Mouse (Mus musculus): Measurements from ENCODE around the gene Qpct. TPM values are rescaled to one million over a fixed set of nuclear protein-coding genes. Genes with fewer than 3 reads are reported as not detected.

The Qpct gene
- polyA plus RNA-seq, 1 experiment from 2014 or later: 10.3 TPM

DNA sequence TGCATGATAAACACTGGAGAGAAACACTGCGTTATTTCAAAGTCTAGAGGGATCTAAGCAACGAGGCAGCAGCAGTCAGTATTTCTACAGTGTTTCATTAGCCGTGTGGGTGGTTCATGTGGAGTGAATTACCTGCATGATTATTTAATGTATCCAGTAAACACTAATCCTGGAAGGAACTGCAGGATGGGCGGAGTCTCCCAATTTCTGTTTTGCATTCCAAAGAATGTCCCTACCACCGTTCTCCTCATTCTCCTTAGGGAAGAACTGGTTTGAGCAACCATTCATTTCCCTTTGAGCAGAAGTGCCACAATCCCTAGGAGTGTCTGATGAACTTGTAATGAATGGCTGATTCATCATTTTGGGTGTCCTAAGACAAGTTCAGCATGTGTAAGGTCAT lies 8.5 kb downstream of the Qpct start:
- ATAC-seq (replicated peaks; ENCODE audit: low FRiP score) (no peak), DNase-seq (ENCODE audit: low spot score) (no peak)
- Histone ChIP-seq H3K4me3 (ENCODE audit: low read depth, low read length) (no peak overlapping the region), H3K27me3 (replicated peaks; ENCODE audit: control insufficient read depth, insufficient read depth, low read length) (no peaks in the 10 kb centered on the region), H3K36me3 (ENCODE audit: control insufficient read depth, insufficient read depth, low read length) (no peaks in the 10 kb centered on the region), H3K4me2 (no peak overlapping the region), H3K4me1 (replicated peaks; ENCODE audit: control insufficient read depth, insufficient read depth, low read length) (no peaks in the 10 kb centered on the region), H3K9ac (ENCODE audit: low read depth, low read length) (no peak overlapping the region), H3K9me3 (ENCODE audit: control insufficient read depth, low read length) (no peaks in the 10 kb centered on the region), H3K27ac (ENCODE audit: low read depth, low read length) (no peak overlapping the region)
- WGBS: 76% methylated on average over 5 of the region's 5 CpGs

DNA sequence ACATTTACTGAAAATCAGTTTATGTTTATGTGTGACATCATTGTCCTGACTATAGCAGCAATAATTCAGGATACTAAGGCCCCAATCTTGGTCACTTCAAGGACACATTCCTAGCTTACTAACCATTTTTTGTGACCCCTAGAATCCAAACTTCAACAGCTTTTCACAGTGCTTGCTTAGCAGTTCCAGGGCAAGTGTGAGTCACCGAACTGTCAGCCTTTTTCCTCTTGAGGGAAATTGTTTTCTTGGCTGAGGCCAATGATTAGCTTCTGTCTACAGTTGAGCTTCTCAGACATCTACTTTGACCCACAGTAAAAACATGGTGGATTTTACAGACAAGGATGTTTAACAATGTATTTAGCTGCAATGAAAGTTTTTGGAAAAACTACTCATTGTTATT lies 12.5 kb downstream of the Qpct start:
- 75% methylated on average over 1 of the region's 1 CpGs for WGBS
- Histone ChIP-seq H3K36me3 (ENCODE audit: control insufficient read depth, insufficient read depth, low read length) (no peaks in the 10 kb centered on the region), H3K27ac (ENCODE audit: low read depth, low read length) (no peak overlapping the region), H3K4me1 (replicated peaks; ENCODE audit: control insufficient read depth, insufficient read depth, low read length) (no peaks in the 10 kb centered on the region), H3K4me3 (ENCODE audit: low read depth, low read length) (no peak overlapping the region), H3K9ac (ENCODE audit: low read depth, low read length) (no peak overlapping the region), H3K27me3 (replicated peaks; ENCODE audit: control insufficient read depth, insufficient read depth, low read length) (no peaks in the 10 kb centered on the region), H3K9me3 (ENCODE audit: control insufficient read depth, low read length) (no peaks in the 10 kb centered on the region), H3K4me2 (no peak overlapping the region)
- DNase-seq (ENCODE audit: low spot score) (no peak), ATAC-seq (replicated peaks; ENCODE audit: low FRiP score) (no peak)

DNA sequence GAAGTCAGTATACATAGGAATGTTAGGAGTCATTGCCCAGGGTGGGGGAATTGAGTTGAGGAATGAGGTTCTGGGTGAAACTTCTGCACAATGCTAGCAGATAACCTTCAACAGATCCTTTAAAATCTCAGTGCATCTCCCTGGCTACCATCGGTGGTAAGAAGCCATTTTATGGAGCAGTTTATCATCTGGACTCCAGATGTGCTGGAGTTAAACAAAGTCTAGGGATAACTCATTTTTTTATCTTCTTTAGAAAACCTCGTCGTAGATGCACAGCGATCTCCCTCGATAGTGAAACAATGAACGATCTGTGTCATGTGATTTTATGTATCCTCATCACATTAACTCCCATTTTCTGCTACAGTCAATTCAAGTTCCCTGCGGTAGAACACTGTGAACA lies 16.9 kb downstream of the Qpct start:
- no peaks in the 10 kb centered on the region for H3K9me3 ChIP-seq (ENCODE audit: control insufficient read depth, low read length)
- DNase-seq (ENCODE audit: low spot score) (no peak), ATAC-seq (replicated peaks; ENCODE audit: low FRiP score) (no peak)
- WGBS: 78% methylated on average over 7 of the region's 7 CpGs
- no peak overlapping the region for H3K4me3 ChIP-seq (ENCODE audit: low read depth, low read length)
- 0 out of 2 replicates have a peak overlapping the region, but pooled peaks have one; percentile 3 for H3K27ac ChIP-seq (ENCODE audit: low read depth, low read length)
- H3K9ac ChIP-seq (ENCODE audit: low read depth, low read length): no peak overlapping the region
- H3K4me2 ChIP-seq: no peak overlapping the region
- H3K4me1 ChIP-seq (replicated peaks; ENCODE audit: control insufficient read depth, insufficient read depth, low read length): no peaks in the 10 kb centered on the region
- no peaks in the 10 kb centered on the region for H3K36me3 ChIP-seq (ENCODE audit: control insufficient read depth, insufficient read depth, low read length)
- H3K27me3 ChIP-seq (replicated peaks; ENCODE audit: control insufficient read depth, insufficient read depth, low read length): no peaks in the 10 kb centered on the region

DNA sequence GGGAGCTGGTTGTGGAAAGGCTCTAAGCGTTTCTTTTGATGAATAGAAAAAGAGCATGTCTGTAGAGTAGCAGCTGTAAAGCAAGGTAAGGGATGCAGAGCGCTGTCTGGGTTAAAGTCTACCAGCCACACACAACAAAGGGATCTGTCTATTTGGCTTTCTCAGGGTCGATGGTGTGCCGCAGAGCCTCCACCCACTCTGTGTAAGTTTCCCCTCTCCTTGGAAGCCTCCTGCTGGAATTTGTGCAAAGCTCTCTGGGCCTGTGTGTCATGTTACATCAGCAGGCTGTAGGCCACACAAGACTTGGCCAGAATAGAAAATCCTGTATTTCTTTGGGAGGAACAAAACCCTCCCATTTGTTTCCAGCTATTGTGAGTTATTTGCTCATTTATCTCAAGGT lies 17.3 kb downstream of the Qpct start:
- no peaks in the 10 kb centered on the region for H3K36me3 ChIP-seq (ENCODE audit: control insufficient read depth, insufficient read depth, low read length)
- no peak overlapping the region for H3K4me2 ChIP-seq
- no peak overlapping the region for H3K9ac ChIP-seq (ENCODE audit: low read depth, low read length)
- H3K27ac ChIP-seq (ENCODE audit: low read depth, low read length): 0 out of 2 replicates have a peak overlapping the region, but pooled peaks have one; percentile 3
- no peaks in the 10 kb centered on the region for H3K4me1 ChIP-seq (replicated peaks; ENCODE audit: control insufficient read depth, insufficient read depth, low read length)
- DNase-seq (ENCODE audit: low spot score) (no peak), ATAC-seq (replicated peaks; ENCODE audit: low FRiP score) (0 out of 2 replicates have a peak, but pooled peaks have one; percentile 36)
- no peaks in the 10 kb centered on the region for H3K27me3 ChIP-seq (replicated peaks; ENCODE audit: control insufficient read depth, insufficient read depth, low read length)
- no peaks in the 10 kb centered on the region for H3K9me3 ChIP-seq (ENCODE audit: control insufficient read depth, low read length)
- H3K4me3 ChIP-seq (ENCODE audit: low read depth, low read length): no peak overlapping the region
- 67% methylated on average over 4 of the region's 4 CpGs for WGBS

DNA sequence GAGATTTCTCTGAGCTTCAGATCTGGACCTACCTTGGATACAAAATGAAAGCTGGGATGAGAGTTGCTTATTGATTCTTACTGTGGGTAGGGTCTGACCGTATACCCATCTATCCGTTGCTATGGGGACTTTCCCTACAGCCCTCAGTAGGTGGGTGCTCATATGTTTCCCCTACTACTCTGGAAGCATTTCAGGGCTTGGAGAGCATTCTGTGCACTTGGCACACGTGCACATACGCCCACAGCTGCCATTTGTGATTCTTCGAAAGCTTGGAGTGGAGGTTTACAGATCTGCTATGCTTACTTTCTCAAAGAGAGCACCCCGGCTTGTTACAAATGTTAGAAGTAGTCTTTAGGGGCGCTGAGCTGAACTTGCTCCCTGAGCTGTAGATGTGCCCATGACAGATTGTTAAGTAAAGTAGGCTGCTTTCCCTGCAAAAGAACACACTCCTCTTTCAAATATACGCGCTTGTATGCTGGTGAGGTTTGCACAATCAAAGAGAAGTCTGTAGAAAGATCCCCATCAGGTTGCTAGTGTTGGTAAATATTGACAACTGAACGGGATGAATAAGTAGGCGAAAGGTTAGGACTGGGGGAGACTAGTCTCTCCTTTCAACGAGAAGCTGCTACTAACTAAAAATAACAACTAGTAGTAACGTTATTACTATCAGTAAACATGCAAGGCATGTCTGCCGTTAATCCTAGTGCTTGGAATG lies 18.2 kb downstream of the Qpct start:
- DNase-seq (ENCODE audit: low spot score): no peak

DNA sequence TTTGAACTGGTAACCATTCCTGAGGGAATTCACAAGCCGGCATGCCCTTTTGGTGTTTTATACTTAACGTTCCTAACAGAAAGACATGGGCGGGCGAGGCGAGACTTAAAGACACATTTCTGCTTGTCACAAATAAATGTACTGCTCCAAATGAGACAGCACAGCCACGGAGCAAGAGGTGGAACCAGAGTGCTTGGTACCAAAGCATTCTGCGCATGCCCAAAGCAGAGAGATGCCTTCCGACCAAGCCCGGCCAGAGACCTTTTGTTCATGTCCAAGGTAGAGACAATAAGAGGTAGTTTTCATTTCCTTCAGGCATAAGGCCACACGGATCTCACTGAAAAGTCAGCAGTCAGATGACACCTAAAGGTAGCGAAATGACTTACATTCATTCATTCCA lies 20.2 kb downstream of the Qpct start:
- no peaks in the 10 kb centered on the region for H3K27me3 ChIP-seq (replicated peaks; ENCODE audit: control insufficient read depth, insufficient read depth, low read length)
- ATAC-seq (replicated peaks; ENCODE audit: low FRiP score) (no peak), DNase-seq (ENCODE audit: low spot score) (no peak)
- H3K27ac ChIP-seq (ENCODE audit: low read depth, low read length): no peak overlapping the region
- H3K9ac ChIP-seq (ENCODE audit: low read depth, low read length): no peak overlapping the region
- H3K4me1 ChIP-seq (replicated peaks; ENCODE audit: control insufficient read depth, insufficient read depth, low read length): no peaks in the 10 kb centered on the region
- H3K4me3 ChIP-seq (ENCODE audit: low read depth, low read length): no peak overlapping the region
- no peak overlapping the region for H3K4me2 ChIP-seq
- no peaks in the 10 kb centered on the region for H3K9me3 ChIP-seq (ENCODE audit: control insufficient read depth, low read length)
- H3K36me3 ChIP-seq (ENCODE audit: control insufficient read depth, insufficient read depth, low read length): no peaks in the 10 kb centered on the region
- WGBS: 86% methylated on average over 11 of the region's 11 CpGs

More for the DNA sequence above, 18.2 kb downstream of the Qpct start:
- Histone ChIP-seq H3K27ac (ENCODE audit: low read depth, low read length) (no peak overlapping the region), H3K27me3 (replicated peaks; ENCODE audit: control insufficient read depth, insufficient read depth, low read length) (no peaks in the 10 kb centered on the region), H3K36me3 (ENCODE audit: control insufficient read depth, insufficient read depth, low read length) (no peaks in the 10 kb centered on the region), H3K9me3 (ENCODE audit: control insufficient read depth, low read length) (no peaks in the 10 kb centered on the region), H3K4me3 (ENCODE audit: low read depth, low read length) (no peak overlapping the region), H3K9ac (ENCODE audit: low read depth, low read length) (no peak overlapping the region), H3K4me1 (replicated peaks; ENCODE audit: control insufficient read depth, insufficient read depth, low read length) (no peaks in the 10 kb centered on the region), H3K4me2 (no peak overlapping the region)
- WGBS: 82% methylated on average over 14 of the region's 14 CpGs
- ATAC-seq (replicated peaks; ENCODE audit: low FRiP score): no peak

DNA sequence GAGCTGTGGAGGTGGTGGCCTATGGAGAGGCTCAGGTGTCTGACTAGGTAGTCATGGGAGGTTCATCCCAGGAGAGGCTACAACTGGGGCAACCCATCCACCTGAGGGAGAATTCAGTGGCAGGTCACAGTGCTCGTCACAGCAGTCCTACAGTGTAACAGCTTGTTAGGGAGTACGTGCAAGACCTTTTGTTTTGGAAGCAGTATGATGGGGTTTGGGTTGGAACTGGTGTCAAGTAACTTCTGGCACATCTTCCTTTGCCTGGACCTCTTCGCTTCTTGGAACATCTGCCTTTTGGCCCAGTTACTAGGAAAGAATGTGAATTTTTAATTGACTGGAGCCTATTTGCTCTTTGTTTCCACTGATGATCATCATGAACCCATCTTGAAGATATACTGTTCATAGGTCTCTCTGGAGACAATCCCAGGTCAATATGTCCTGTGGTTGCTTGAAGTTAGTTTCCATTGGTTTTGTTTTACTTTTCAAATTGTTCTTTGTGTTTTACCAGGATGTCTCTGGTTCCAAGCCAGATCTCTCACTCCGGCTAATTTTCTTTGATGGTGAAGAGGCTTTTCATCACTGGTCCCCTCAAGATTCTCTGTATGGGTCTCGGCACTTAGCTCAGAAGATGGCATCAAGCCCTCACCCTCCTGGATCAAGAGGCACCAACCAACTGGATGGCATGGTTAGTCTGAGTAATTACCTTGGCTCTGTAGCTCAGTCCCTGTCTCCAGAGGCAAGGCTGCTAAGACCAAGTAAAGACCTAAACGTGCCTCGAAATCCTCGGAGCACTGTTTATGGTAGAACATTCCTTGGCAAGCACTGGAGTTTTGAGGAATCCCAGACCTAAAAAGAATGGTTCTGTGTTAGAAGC lies 25.5 kb downstream of the Qpct start:
- WGBS: 78% methylated on average over 8 of the region's 8 CpGs
- ATAC-seq (replicated peaks; ENCODE audit: low FRiP score) (no peak), DNase-seq (ENCODE audit: low spot score) (no peak)
- H3K36me3 ChIP-seq (ENCODE audit: control insufficient read depth, insufficient read depth, low read length): no peaks in the 10 kb centered on the region
- no peak overlapping the region for H3K4me2 ChIP-seq
- no peak overlapping the region for H3K4me3 ChIP-seq (ENCODE audit: low read depth, low read length)
- H3K27me3 ChIP-seq (replicated peaks; ENCODE audit: control insufficient read depth, insufficient read depth, low read length): no peaks in the 10 kb centered on the region
- H3K4me1 ChIP-seq (replicated peaks; ENCODE audit: control insufficient read depth, insufficient read depth, low read length): no peaks in the 10 kb centered on the region
- no peaks in the 10 kb centered on the region for H3K9me3 ChIP-seq (ENCODE audit: control insufficient read depth, low read length)
- H3K27ac ChIP-seq (ENCODE audit: low read depth, low read length): no peak overlapping the region
- H3K9ac ChIP-seq (ENCODE audit: low read depth, low read length): no peak overlapping the region

DNA sequence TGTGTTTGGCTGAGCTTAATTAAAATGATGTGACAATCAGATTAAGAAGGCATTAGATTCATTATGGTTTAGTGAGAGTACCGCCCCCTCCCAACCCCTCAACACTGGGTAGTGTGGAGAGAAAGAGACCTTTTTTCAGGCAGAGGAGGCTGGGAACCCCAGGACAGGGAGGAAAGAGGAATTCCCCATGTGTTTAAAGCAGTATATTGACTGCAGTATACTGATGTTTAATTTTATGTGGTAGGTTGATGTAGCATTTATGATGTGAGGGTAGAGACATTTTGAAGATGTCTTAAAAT lies 26.1 kb downstream of the Qpct start:
- 80% methylated on average over 1 of the region's 1 CpGs for WGBS
- no peaks in the 10 kb centered on the region for H3K36me3 ChIP-seq (ENCODE audit: control insufficient read depth, insufficient read depth, low read length)
- H3K9me3 ChIP-seq (ENCODE audit: control insufficient read depth, low read length): no peaks in the 10 kb centered on the region
- ATAC-seq (replicated peaks; ENCODE audit: low FRiP score) (no peak), DNase-seq (ENCODE audit: low spot score) (no peak)
- no peaks in the 10 kb centered on the region for H3K27me3 ChIP-seq (replicated peaks; ENCODE audit: control insufficient read depth, insufficient read depth, low read length)
- no peak overlapping the region for H3K27ac ChIP-seq (ENCODE audit: low read depth, low read length)
- no peak overlapping the region for H3K4me3 ChIP-seq (ENCODE audit: low read depth, low read length)
- no peak overlapping the region for H3K9ac ChIP-seq (ENCODE audit: low read depth, low read length)
- no peak overlapping the region for H3K4me2 ChIP-seq
- no peaks in the 10 kb centered on the region for H3K4me1 ChIP-seq (replicated peaks; ENCODE audit: control insufficient read depth, insufficient read depth, low read length)

DNA sequence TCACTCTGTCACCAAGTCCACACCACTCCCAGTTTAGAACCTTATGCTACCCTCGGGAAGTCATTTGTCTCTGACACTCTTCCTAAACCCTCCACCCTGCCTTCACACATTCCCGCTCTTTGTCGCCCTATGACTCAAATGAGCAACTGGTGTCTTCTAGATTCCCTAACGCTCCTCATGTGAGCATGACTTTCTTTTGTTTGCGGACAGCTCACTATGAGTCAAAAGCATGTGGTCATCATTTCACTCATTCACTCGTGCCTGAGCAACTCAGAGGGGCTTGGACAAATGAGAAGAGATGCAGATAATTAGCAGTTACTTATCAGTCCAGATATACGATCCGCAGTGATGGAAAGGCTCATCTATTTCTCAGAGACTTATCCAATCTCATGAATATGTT lies 26.5 kb downstream of the Qpct start:
- Histone ChIP-seq H3K36me3 (ENCODE audit: control insufficient read depth, insufficient read depth, low read length) (no peaks in the 10 kb centered on the region), H3K4me3 (ENCODE audit: low read depth, low read length) (no peak overlapping the region), H3K9ac (ENCODE audit: low read depth, low read length) (no peak overlapping the region), H3K4me2 (no peak overlapping the region), H3K27me3 (replicated peaks; ENCODE audit: control insufficient read depth, insufficient read depth, low read length) (no peaks in the 10 kb centered on the region), H3K9me3 (ENCODE audit: control insufficient read depth, low read length) (no peaks in the 10 kb centered on the region), H3K27ac (ENCODE audit: low read depth, low read length) (no peak overlapping the region), H3K4me1 (replicated peaks; ENCODE audit: control insufficient read depth, insufficient read depth, low read length) (no peaks in the 10 kb centered on the region)
- no peak for ATAC-seq (replicated peaks; ENCODE audit: low FRiP score)
- WGBS: 82% methylated on average over 8 of the region's 8 CpGs
- no peak for DNase-seq (ENCODE audit: low spot score)

All from liver, embryonic 11.5 days (tissue).